Mouse (Mus musculus): ENCODE measurements around the gene Chst15.

- TF ChIP-seq CTCF (IDR thresholded peaks at IDR 0.05) (no peak), EP300 (IDR thresholded peaks at IDR 0.05) (no peak)
These were observed 40.1 kb upstream of the Chst15 start for GRCm38 (mm10) chr7:132356881-132357840.
